Comparison of ENCODE assay signal across 10 mouse cellular contexts in genomic region chr15:101983315-101983948, GRCm38 (mm10). TPM values are rescaled to one million over a fixed set of nuclear protein-coding genes. Genes with fewer than 3 reads are reported as not detected.
DNase-seq lines count a peak whose midpoint lies in the region; ATAC-seq lines count a peak whose summit lies in the region.
"Had no signal": no experiment of that assay in that cellular context is flagged by ENCODE, and none has a peak within 500 bp of the region (broad histone marks: within the 10 kb centered on the region; RNA-seq: fewer than 3 reads in every experiment).

No protein-coding gene starts in this region.

- H3K27ac ChIP-seq in kidney, embryonic 15.5 days: peak overlapping the region; percentile 83
- peak overlapping the region; percentile 64 for H3K27ac ChIP-seq in brown adipose tissue, adult 24 weeks (replicated peaks; ENCODE audit: low read depth, low read length)

- H3K27me3 ChIP-seq in kidney, embryonic 15.5 days: no peaks in the 10 kb centered on the region

- peak overlapping the region; percentile 39; the same call in 1 of the 2 replicates for H3K4me3 ChIP-seq in kidney, embryonic 15.5 days (replicated peaks)
- H3K4me3 ChIP-seq in brown adipose tissue, adult 24 weeks (ENCODE audit: insufficient read depth, low read depth, low read length): no peak overlapping the region

- no peak overlapping the region for H3K9ac ChIP-seq in kidney, embryonic 15.5 days

- WGBS in kidney, embryonic 15.5 days: 78% methylated on average over 13 of the region's 13 CpGs

- H3K4me2 ChIP-seq in kidney, embryonic 15.5 days: peak overlapping the region; percentile 63

- H3K9me3 ChIP-seq in kidney, embryonic 15.5 days (replicated peaks): no peaks in the 10 kb centered on the region

- no peak for DNase-seq in kidney, adult 9 months
- peak; percentile 25 for DNase-seq in induced T-regulatory cell, adult 2 months (ENCODE audit: low read depth)
- no peak for DNase-seq in frontal cortex, postnatal 14 days (ENCODE audit: low spot score in 2 of 2)
- no peak for DNase-seq in T-cell, adult 2 months (ENCODE audit: low spot score)
- DNase-seq in layer of hippocampus, adult 11-12 months (ENCODE audit: low spot score): no peak

- ATAC-seq in kidney, embryonic 15.5 days (replicated peaks; ENCODE audit: low FRiP score): no peak
- 0 out of 2 replicates have a peak, but pooled peaks have one; percentile 0 for ATAC-seq in monocyte, adult 5-6 weeks (replicated peaks; ENCODE audit: insufficient number of reproducible peaks, low FRiP score, low TSS enrichment, poor library complexity, severe bottlenecking)

- H3K36me3 ChIP-seq in kidney, embryonic 15.5 days: no peaks in the 10 kb centered on the region

- H3K4me1 ChIP-seq in kidney, embryonic 15.5 days: peaks cover 17% of the 10 kb centered on the region
- no peaks in the 10 kb centered on the region for H3K4me1 ChIP-seq in brown adipose tissue, adult 24 weeks (ENCODE audit: control insufficient read depth, insufficient read depth, insufficient read length, low read length)

RNA-seq across cellular contexts. Expression of gene Krt8, which starts 20.9 kb away (rescaled TPM):
- 213 and 217 TPM in 2 replicates for polyA plus RNA-seq in kidney, embryonic 15.5 days (2015; fragmentation: Nextera tagmentation; extraction: Ambion mirVana)
- not detected in 2 replicates for polyA plus RNA-seq in brown adipose tissue, adult 24 weeks (2012; ENCODE audit: insufficient read depth, insufficient read length, missing spikeins)
- total RNA-seq in monocyte, adult 5-6 weeks (2017): 0.19 to 0.68 TPM in 2 of 3 replicates, not detected in the other

RNA-seq across cellular contexts. Expression of gene Krt78, which starts 29.3 kb away (rescaled TPM):
- 0.04 and 0.15 TPM in 2 replicates for polyA plus RNA-seq in kidney, embryonic 15.5 days (2015; fragmentation: Nextera tagmentation; extraction: Ambion mirVana)
- polyA plus RNA-seq in brown adipose tissue, adult 24 weeks (2012; ENCODE audit: insufficient read depth, insufficient read length, missing spikeins): not detected in 2 replicates
- not detected in 3 replicates for total RNA-seq in monocyte, adult 5-6 weeks (2017)
- total RNA-seq: left cerebral cortex, postnatal 25 days had no signal

RNA-seq across cellular contexts. Expression of gene Krt79, which starts 43.3 kb away (rescaled TPM):
- 0.45 and 0.53 TPM in 2 replicates for polyA plus RNA-seq in kidney, embryonic 15.5 days (2015; fragmentation: Nextera tagmentation; extraction: Ambion mirVana)
- polyA plus RNA-seq in brown adipose tissue, adult 24 weeks (2012; ENCODE audit: insufficient read depth, insufficient read length, missing spikeins): 15.1 and 19.0 TPM in 2 replicates
- not detected in 3 replicates for total RNA-seq in monocyte, adult 5-6 weeks (2017)
- total RNA-seq: left cerebral cortex, postnatal 25 days had no signal

RNA-seq across cellular contexts. Expression of gene Krt18, which starts 44.5 kb away (rescaled TPM):
- polyA plus RNA-seq in kidney, embryonic 15.5 days (2015; fragmentation: Nextera tagmentation; extraction: Ambion mirVana): 176 and 180 TPM in 2 replicates
- not detected in 2 replicates for polyA plus RNA-seq in brown adipose tissue, adult 24 weeks (2012; ENCODE audit: insufficient read depth, insufficient read length, missing spikeins)
- total RNA-seq in monocyte, adult 5-6 weeks (2017): 1.1 to 4.4 TPM (median 3.5 TPM) in 3 replicates

RNA-seq across cellular contexts. Expression of gene Krt4, which starts 58.9 kb away (rescaled TPM):
- polyA plus RNA-seq in kidney, embryonic 15.5 days (2015; fragmentation: Nextera tagmentation; extraction: Ambion mirVana): 2.4 and 7.5 TPM in 2 replicates
- not detected in 2 replicates for polyA plus RNA-seq in brown adipose tissue, adult 24 weeks (2012; ENCODE audit: insufficient read depth, insufficient read length, missing spikeins)
- total RNA-seq in monocyte, adult 5-6 weeks (2017): not detected in 3 replicates
- total RNA-seq: left cerebral cortex, postnatal 25 days had no signal
- polyA plus RNA-seq: testis, adult 2 months had no signal

Comparison
In these comparisons a context has a peak if more than half of its experiments do, and no peak if none do; other contexts are left out.
1. RNA of gene Krt8, which starts 20.9 kb away (polyA plus RNA-seq): 213 to 217 TPM in kidney, embryonic 15.5 days; not detected in brown adipose tissue, adult 24 weeks; every median in the first group is over 100 times any median in the second.
2. RNA of gene Krt79, which starts 43.3 kb away (polyA plus RNA-seq): 15.1 to 19.0 TPM in brown adipose tissue, adult 24 weeks; 0.45 to 0.53 TPM in kidney, embryonic 15.5 days; every median in the first group is over 10 times any median in the second.